Mouse (Mus musculus): ENCODE measurements around the gene Dock8.

- TF ChIP-seq GATA1 (IDR thresholded peaks at IDR 0.05; ENCODE audit: borderline replicate concordance, low read length) = no peak
- no peak for TF ChIP-seq FLI1 (IDR thresholded peaks at IDR 0.05; ENCODE audit: low read length)
Measured at GRCm38 (mm10) chr19:25180024-25180423, 180.7 kb downstream of the Dock8 start.

Data from megakaryocyte, embryonic 14.5 days (primary cell).